Mouse (Mus musculus): ENCODE results near the gene Camk1d. TPM values are rescaled to one million over a fixed set of nuclear protein-coding genes. Genes with fewer than 3 reads are reported as not detected.

Camk1d gene
- polyA plus RNA-seq, 2 experiments, result 4.9 to 7.7 TPM

DNA sequence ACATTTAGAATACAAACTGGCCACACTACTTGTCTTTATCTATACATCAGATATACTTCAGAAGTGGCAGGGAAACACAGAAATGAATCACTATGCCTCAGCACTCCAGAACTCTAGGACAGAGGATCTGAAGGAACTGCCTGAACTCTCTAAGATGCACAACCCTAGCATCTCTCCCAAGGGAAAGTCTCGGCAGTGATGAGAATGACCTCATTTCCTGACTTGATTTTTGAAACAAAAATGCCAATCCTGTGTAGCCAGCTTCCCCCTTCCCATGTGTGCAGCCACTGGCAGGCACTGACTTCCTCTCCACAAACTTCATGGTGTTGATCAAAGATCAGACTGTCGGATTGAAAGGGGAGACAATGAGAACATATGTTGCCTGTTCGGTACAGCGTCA is 134.9 kb downstream of the Camk1d start:
- Histone ChIP-seq H3K4me1 (ENCODE audit: control insufficient read depth, insufficient read depth, low read length) (no peaks in the 10 kb centered on the region; the same call in 1 of the 2 replicates), H3K36me3 (ENCODE audit: control insufficient read depth, insufficient read depth, low read length) (no peaks in the 10 kb centered on the region), H3K9ac (ENCODE audit: low read depth, low read length, severe bottlenecking) (no peak overlapping the region), H3K4me2 (replicated peaks; ENCODE audit: low read depth, low read length, severe bottlenecking) (no peak overlapping the region), H3K9me3 (ENCODE audit: control insufficient read depth, low read length) (no peaks in the 10 kb centered on the region), H3K27ac (replicated peaks; ENCODE audit: low read depth, low read length) (no peak overlapping the region), H3K4me3 (replicated peaks; ENCODE audit: low read length) (no peak overlapping the region), H3K27me3 (ENCODE audit: control insufficient read depth, insufficient read depth, low read length) (no peaks in the 10 kb centered on the region)
- no peak for TF ChIP-seq POLR2A (IDR thresholded peaks at IDR 0.05; ENCODE audit: borderline replicate concordance, extremely low read depth, insufficient read depth, insufficient read length)
- 55% methylated on average over 4 of the region's 4 CpGs for WGBS
- DNase-seq (ENCODE audit: low spot score), result no peak
- no peak for ATAC-seq (ENCODE audit: low FRiP score, low read depth)

DNA sequence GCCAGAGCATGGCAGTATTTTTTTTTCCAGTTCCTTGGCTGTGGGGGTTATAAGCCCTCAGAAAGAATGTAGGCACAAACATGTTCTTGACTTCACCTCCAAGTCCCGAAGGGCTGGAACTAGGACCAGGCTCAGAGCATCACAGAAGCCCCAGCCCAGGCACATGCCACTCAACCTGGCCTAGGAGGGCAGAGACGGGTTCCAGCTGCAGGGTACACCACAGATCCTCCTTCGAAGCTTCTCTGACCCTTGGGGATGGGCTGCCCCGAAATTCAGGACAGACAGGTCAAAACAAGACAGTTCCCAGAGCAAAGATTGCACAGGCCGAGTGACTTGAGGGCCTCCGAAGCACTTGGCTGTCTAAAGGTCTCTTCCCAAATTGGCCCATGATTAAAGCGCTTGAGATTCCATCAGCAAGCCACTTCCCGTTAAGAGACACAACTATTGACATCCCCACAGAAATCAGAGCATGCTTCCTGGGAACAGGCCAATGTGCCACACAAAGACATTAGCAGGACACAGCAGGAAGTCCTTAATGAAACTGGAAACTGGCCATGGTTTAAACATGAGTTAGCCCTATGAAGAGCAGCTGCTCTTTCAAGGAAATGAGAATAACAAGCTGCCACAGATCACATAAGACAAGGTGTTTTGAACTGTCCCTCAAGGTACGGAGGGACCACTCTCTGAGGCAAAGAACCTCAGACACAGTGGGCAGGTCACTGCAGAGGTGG is 136.8 kb downstream of the Camk1d start:
- Histone ChIP-seq H3K9me3 (ENCODE audit: control insufficient read depth, low read length) (no peaks in the 10 kb centered on the region), H3K9ac (ENCODE audit: low read depth, low read length, severe bottlenecking) (no peak overlapping the region), H3K4me2 (replicated peaks; ENCODE audit: low read depth, low read length, severe bottlenecking) (no peak overlapping the region), H3K27ac (replicated peaks; ENCODE audit: low read depth, low read length) (no peak overlapping the region), H3K4me3 (replicated peaks; ENCODE audit: low read length) (no peak overlapping the region), H3K27me3 (ENCODE audit: control insufficient read depth, insufficient read depth, low read length) (no peaks in the 10 kb centered on the region), H3K4me1 (ENCODE audit: control insufficient read depth, insufficient read depth, low read length) (no peaks in the 10 kb centered on the region; the same call in 1 of the 2 replicates), H3K36me3 (ENCODE audit: control insufficient read depth, insufficient read depth, low read length) (no peaks in the 10 kb centered on the region)
- DNase-seq (ENCODE audit: low spot score), result peak; percentile 40
- ATAC-seq (ENCODE audit: low FRiP score, low read depth), result no peak; the same call in 1 of the 2 replicates
- TF ChIP-seq POLR2A (IDR thresholded peaks at IDR 0.05; ENCODE audit: borderline replicate concordance, extremely low read depth, insufficient read depth, insufficient read length), result no peak
- WGBS, result 53% methylated on average over 9 of the region's 9 CpGs

GRCm38 (mm10) chr2:5572314-5573006 is 141.9 kb downstream of the Camk1d start:
- H3K4me1 ChIP-seq (ENCODE audit: control insufficient read depth, insufficient read depth, low read length), result no peaks in the 10 kb centered on the region; the same call in 1 of the 2 replicates
- H3K36me3 ChIP-seq (ENCODE audit: control insufficient read depth, insufficient read depth, low read length), result no peaks in the 10 kb centered on the region
- H3K9me3 ChIP-seq (ENCODE audit: control insufficient read depth, low read length), result no peaks in the 10 kb centered on the region
- 75% methylated on average over 10 of the region's 10 CpGs for WGBS
- H3K27me3 ChIP-seq (ENCODE audit: control insufficient read depth, insufficient read depth, low read length), result no peaks in the 10 kb centered on the region
- H3K27ac ChIP-seq (replicated peaks; ENCODE audit: low read depth, low read length), result no peak overlapping the region
- no peak for ATAC-seq (ENCODE audit: low FRiP score, low read depth)
- no peak overlapping the region for H3K4me3 ChIP-seq (replicated peaks; ENCODE audit: low read length)
- TF ChIP-seq POLR2A (IDR thresholded peaks at IDR 0.05; ENCODE audit: borderline replicate concordance, extremely low read depth, insufficient read depth, insufficient read length), result no peak
- H3K9ac ChIP-seq (ENCODE audit: low read depth, low read length, severe bottlenecking), result no peak overlapping the region
- DNase-seq (ENCODE audit: low spot score), result no peak
- no peak overlapping the region for H3K4me2 ChIP-seq (replicated peaks; ENCODE audit: low read depth, low read length, severe bottlenecking)

GRCm38 (mm10) chr2:5566611-5567010 is 147.7 kb downstream of the Camk1d start:
- no peak for ATAC-seq (ENCODE audit: low FRiP score, low read depth)
- Histone ChIP-seq H3K36me3 (ENCODE audit: control insufficient read depth, insufficient read depth, low read length) (no peaks in the 10 kb centered on the region), H3K27ac (replicated peaks; ENCODE audit: low read depth, low read length) (no peak overlapping the region), H3K9ac (ENCODE audit: low read depth, low read length, severe bottlenecking) (no peak overlapping the region), H3K4me3 (replicated peaks; ENCODE audit: low read length) (no peak overlapping the region), H3K9me3 (ENCODE audit: control insufficient read depth, low read length) (no peaks in the 10 kb centered on the region), H3K4me2 (replicated peaks; ENCODE audit: low read depth, low read length, severe bottlenecking) (no peak overlapping the region), H3K27me3 (ENCODE audit: control insufficient read depth, insufficient read depth, low read length) (no peaks in the 10 kb centered on the region), H3K4me1 (ENCODE audit: control insufficient read depth, insufficient read depth, low read length) (no peaks in the 10 kb centered on the region)
- 81% methylated on average over 5 of the region's 5 CpGs for WGBS
- TF ChIP-seq POLR2A (IDR thresholded peaks at IDR 0.05; ENCODE audit: borderline replicate concordance, extremely low read depth, insufficient read depth, insufficient read length), result no peak
- no peak for DNase-seq (ENCODE audit: low spot score)

GRCm38 (mm10) chr2:5563685-5564084 is 150.6 kb downstream of the Camk1d start:
- H3K4me1 ChIP-seq (ENCODE audit: control insufficient read depth, insufficient read depth, low read length), result no peaks in the 10 kb centered on the region

More at GRCm38 (mm10) chr2:5563685-5564084, 150.6 kb downstream of the Camk1d start:
- no peaks in the 10 kb centered on the region for H3K9me3 ChIP-seq (ENCODE audit: control insufficient read depth, low read length)
- 83% methylated on average over 4 of the region's 4 CpGs for WGBS
- no peak overlapping the region for H3K9ac ChIP-seq (ENCODE audit: low read depth, low read length, severe bottlenecking)
- no peaks in the 10 kb centered on the region for H3K27me3 ChIP-seq (ENCODE audit: control insufficient read depth, insufficient read depth, low read length)
- no peak for ATAC-seq (ENCODE audit: low FRiP score, low read depth)
- H3K4me2 ChIP-seq (replicated peaks; ENCODE audit: low read depth, low read length, severe bottlenecking), result no peak overlapping the region
- no peak overlapping the region for H3K4me3 ChIP-seq (replicated peaks; ENCODE audit: low read length)
- TF ChIP-seq POLR2A (IDR thresholded peaks at IDR 0.05; ENCODE audit: borderline replicate concordance, extremely low read depth, insufficient read depth, insufficient read length), result no peak
- no peak overlapping the region for H3K27ac ChIP-seq (replicated peaks; ENCODE audit: low read depth, low read length)
- H3K36me3 ChIP-seq (ENCODE audit: control insufficient read depth, insufficient read depth, low read length), result no peaks in the 10 kb centered on the region
- no peak for DNase-seq (ENCODE audit: low spot score)

All from limb, embryonic 14.5 days (tissue).